Mouse (Mus musculus) heart, embryonic 12.5 days (tissue): Measurements from ENCODE around the gene Cavin1. TPM values are rescaled to one million over a fixed set of nuclear protein-coding genes. Genes with fewer than 3 reads are reported as not detected.

Experiments
- ATAC-seq: fragments of 200-750 bp; cut with Nextera tagmentation; 2 replicates; pipeline ENCODE4 v1.8.0; 2017; ENCODE audit warnings: moderate TSS enrichment, moderate library complexity; ENCODE audit not compliant: insufficient number of reproducible peaks, low FRiP score
- H3K27ac ChIP-seq: fragments of 300-500 bp; sonication (generic); 2 replicates; pipeline ENCODE4 v1.5.1; 2016; ENCODE audit warnings: mild to moderate bottlenecking, moderate library complexity; ENCODE audit not compliant: poor library complexity, severe bottlenecking
- H3K27me3 ChIP-seq: fragments of 300-500 bp; sonication (generic); replicated peaks from 2 replicates; pipeline ENCODE4 v1.6.1; 2016; ENCODE audit warnings: mild to moderate bottlenecking, moderate library complexity
- H3K36me3 ChIP-seq: fragments of 300-500 bp; sonication (generic); 2 replicates; pipeline ENCODE4 v1.6.1; 2016; ENCODE audit warnings: mild to moderate bottlenecking, moderate library complexity
- H3K4me1 ChIP-seq: fragments of 300-500 bp; sonication (generic); replicated peaks from 2 replicates; pipeline ENCODE4 v1.6.1; 2016; ENCODE audit warnings: mild to moderate bottlenecking
- H3K4me2 ChIP-seq: fragments of 300-500 bp; sonication (generic); 2 replicates; pipeline ENCODE4 v1.6.1; 2016; ENCODE audit warnings: mild to moderate bottlenecking, moderate library complexity
- H3K4me3 ChIP-seq: fragments of 300-500 bp; sonication (generic); 2 replicates; pipeline ENCODE4 v1.5.1; 2016; ENCODE audit warnings: mild to moderate bottlenecking
- H3K9ac ChIP-seq: fragments of 300-500 bp; sonication (generic); 2 replicates; pipeline ENCODE4 v1.6.1; 2016; ENCODE audit warnings: mild to moderate bottlenecking, moderate library complexity
- H3K9me3 ChIP-seq: fragments of 300-500 bp; sonication (generic); replicated peaks from 2 replicates; pipeline ENCODE4 v1.6.1; 2016; ENCODE audit warnings: mild to moderate bottlenecking, moderate library complexity
- WGBS: fragments of 180-500 bp; shearing (Covaris S2); methylation state at CpG from one replicate; pipeline ENCODE4 v1.1.7; 2016; 5-methylcytosine and 5-hydroxymethylcytosine counted together
- polyA plus RNA-seq: library from polyadenylated mRNA; unstranded; fragments of >200 nt; fragmentation: Nextera tagmentation; extraction: Ambion mirVana; gene quantifications from 2 replicates; pipeline ENCODE4 v1.2.1, GENCODE M21; 2016

Gene Cavin1
- polyA plus RNA-seq, 1 experiment from 2014 or later, result 348 TPM

DNA sequence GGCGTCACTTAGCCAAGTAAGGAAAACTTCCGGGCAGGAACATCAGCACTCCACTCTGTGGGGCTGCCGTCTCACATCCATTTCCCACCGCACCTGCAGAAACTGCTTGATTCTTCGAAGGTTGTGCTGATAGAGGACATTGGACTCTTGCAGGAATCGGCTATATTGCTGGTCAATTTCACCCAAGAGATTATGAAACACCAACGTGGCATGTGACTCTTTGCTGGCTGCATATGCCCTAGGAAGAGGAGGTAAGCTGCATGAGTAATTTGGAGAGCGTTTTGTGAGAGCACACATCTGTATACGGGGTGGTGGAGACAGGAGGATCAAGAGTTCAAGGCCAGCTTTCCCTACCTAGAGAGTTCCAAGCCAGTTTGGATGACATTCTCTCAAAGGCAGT, 62.1 kb downstream of the Cavin1 start:
- Histone ChIP-seq H3K4me3 (no peak overlapping the region), H3K36me3 (peaks cover 65% of the 10 kb centered on the region), H3K4me1 (peaks cover 17% of the 10 kb centered on the region), H3K9ac (no peak overlapping the region), H3K9me3 (no peaks in the 10 kb centered on the region), H3K27me3 (no peaks in the 10 kb centered on the region), H3K4me2 (no peak overlapping the region), H3K27ac (no peak overlapping the region)
- WGBS, result 86% methylated on average over 9 of the region's 9 CpGs
- no peak for ATAC-seq

DNA sequence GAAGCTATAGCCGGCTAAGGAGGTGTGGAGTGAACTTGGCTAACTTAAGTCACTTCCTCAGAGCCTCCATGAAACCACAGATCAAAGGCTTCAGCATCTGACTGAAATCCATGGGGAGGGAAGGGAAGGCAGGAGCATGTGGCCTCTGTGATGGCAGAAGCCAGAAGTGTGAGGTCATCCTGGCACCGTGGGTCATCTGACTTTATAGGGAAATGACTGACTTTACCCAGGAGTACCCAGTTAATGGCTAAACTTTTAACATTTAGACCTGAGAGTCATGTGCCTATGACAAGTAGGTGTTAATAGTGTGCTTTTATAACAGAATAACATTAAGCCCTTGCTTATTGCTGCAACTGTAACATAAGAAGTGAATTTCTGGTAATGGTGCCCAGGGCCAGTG, 62.6 kb downstream of the Cavin1 start:
- H3K4me3 ChIP-seq, result no peak overlapping the region
- no peak for ATAC-seq
- no peaks in the 10 kb centered on the region for H3K9me3 ChIP-seq
- peaks cover 13% of the 10 kb centered on the region for H3K4me1 ChIP-seq
- H3K27ac ChIP-seq, result no peak overlapping the region
- peaks cover 70% of the 10 kb centered on the region for H3K36me3 ChIP-seq
- H3K9ac ChIP-seq, result no peak overlapping the region
- WGBS, result 78% methylated on average over 2 of the region's 2 CpGs
- H3K27me3 ChIP-seq, result no peaks in the 10 kb centered on the region
- no peak overlapping the region for H3K4me2 ChIP-seq

DNA sequence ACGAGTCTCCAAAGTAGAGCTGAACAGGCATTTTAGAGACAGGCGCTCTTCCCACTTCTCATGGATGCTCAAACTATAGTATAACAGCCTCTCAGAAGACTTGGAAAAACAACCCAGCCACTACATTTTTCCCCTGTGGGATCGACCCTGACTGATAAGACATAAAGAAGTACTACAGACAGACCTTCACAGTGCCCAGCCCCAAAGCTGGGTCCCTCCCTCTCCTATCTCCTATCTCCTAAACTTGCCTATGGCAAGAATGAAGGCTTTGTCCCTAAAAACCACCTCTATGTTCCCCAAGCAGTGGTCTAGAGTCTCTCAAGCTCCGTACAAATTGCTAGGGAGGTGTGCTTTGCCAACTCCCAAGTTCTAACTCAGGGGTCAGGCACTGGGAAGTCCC, 63.8 kb downstream of the Cavin1 start:
- Histone ChIP-seq H3K4me1 (0 out of 2 replicates have a peak, but pooled peaks cover 6% of the 10 kb centered on the region), H3K27me3 (no peaks in the 10 kb centered on the region), H3K36me3 (peaks cover 80% of the 10 kb centered on the region), H3K9me3 (0 out of 2 replicates have a peak, but pooled peaks cover 2% of the 10 kb centered on the region), H3K27ac (no peak overlapping the region), H3K4me3 (no peak overlapping the region), H3K9ac (no peak overlapping the region), H3K4me2 (no peak overlapping the region)
- ATAC-seq, result no peak
- WGBS, result 52% methylated on average over 4 of the region's 4 CpGs

Other genes starting within 250 kb of the Cavin1 start
- gene Rab5c, start 232.7 kb downstream of the Cavin1 start, polyA plus RNA-seq, result 10.5 and 11.4 TPM in 2 replicates
- not detected in 2 replicates for gene Kcnh4, start 210.9 kb downstream of the Cavin1 start, polyA plus RNA-seq
- not detected in 2 replicates for gene Hcrt, start 208.0 kb downstream of the Cavin1 start, polyA plus RNA-seq
- gene Ghdc, start 199.9 kb downstream of the Cavin1 start, polyA plus RNA-seq, result 6.5 and 7.0 TPM in 2 replicates
- 35.0 and 35.3 TPM in 2 replicates for gene Stat5b, start 120.2 kb downstream of the Cavin1 start, polyA plus RNA-seq
- gene Stat5a, start 111.5 kb downstream of the Cavin1 start, polyA plus RNA-seq, result 6.6 and 8.3 TPM in 2 replicates
- 60.0 and 63.2 TPM in 2 replicates for gene Stat3, start 31.3 kb downstream of the Cavin1 start, polyA plus RNA-seq
- 70.0 and 71.4 TPM in 2 replicates for gene Atp6v0a1, start 38.6 kb upstream of the Cavin1 start, polyA plus RNA-seq
- 17.5 and 18.1 TPM in 2 replicates for gene Naglu, start 99.1 kb upstream of the Cavin1 start, polyA plus RNA-seq
- gene Hsd17b1, start 107.5 kb upstream of the Cavin1 start, polyA plus RNA-seq, result not detected in 2 replicates
- 27.2 and 30.4 TPM in 2 replicates for gene Coasy, start 111.7 kb upstream of the Cavin1 start, polyA plus RNA-seq
- gene Mlx, start 116.4 kb upstream of the Cavin1 start, polyA plus RNA-seq, result 36.2 and 37.3 TPM in 2 replicates
- 20.8 and 21.3 TPM in 2 replicates for gene Psmc3ip, start 124.5 kb upstream of the Cavin1 start, polyA plus RNA-seq
- gene Retreg3, start 149.0 kb upstream of the Cavin1 start, polyA plus RNA-seq, result 15.2 and 15.9 TPM in 2 replicates
- 77.3 and 78.8 TPM in 2 replicates for gene Tubg1, start 149.1 kb upstream of the Cavin1 start, polyA plus RNA-seq
- 3.3 and 3.6 TPM in 2 replicates for gene Tubg2, start 185.0 kb upstream of the Cavin1 start, polyA plus RNA-seq
- 0.37 and 0.71 TPM in 2 replicates for gene Cntnap1, start 199.6 kb upstream of the Cavin1 start, polyA plus RNA-seq
- 10.4 and 10.6 TPM in 2 replicates for gene Plekhh3, start 200.5 kb upstream of the Cavin1 start, polyA plus RNA-seq
- gene Ccr10, start 204.6 kb upstream of the Cavin1 start, polyA plus RNA-seq, result 0.15 and 0.36 TPM in 2 replicates